In the genomic region with DNA sequence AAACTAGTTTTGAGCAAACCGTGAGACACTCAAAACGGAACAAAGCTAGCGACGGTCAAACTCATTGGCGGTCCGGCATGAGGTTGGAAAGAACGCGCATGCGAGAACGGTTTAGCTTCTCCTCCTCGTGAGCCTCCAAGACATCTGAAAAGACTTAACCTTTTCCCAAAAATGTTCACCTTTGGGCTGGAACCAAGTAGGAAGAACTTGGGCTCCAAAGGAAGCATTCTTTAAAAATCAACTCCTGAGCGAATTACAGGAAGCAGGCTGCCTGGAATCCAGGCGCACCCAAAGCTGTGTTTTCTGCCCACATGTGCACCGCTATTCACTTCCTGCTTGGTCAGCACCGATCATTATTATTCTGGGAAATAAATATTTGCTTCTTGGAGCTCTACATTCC, we compare ENCODE assay signal across 34 mouse cellular contexts. TPM values are rescaled to one million over a fixed set of nuclear protein-coding genes. Genes with fewer than 3 reads are reported as not detected.
"Had no signal": no experiment of that assay in that cellular context is flagged by ENCODE, and none has a peak within 500 bp of the region (broad histone marks: within the 10 kb centered on the region; RNA-seq: fewer than 3 reads in every experiment).

No protein-coding gene starts in this region.

- H3K9ac ChIP-seq: limb, embryonic 12.5 days; limb, embryonic 13.5 days; limb, embryonic 15.5 days; liver, embryonic 12.5 days; liver, embryonic 13.5 days; liver, embryonic 14.5 days; liver, embryonic 15.5 days; liver, postnatal 0 days; lung, embryonic 14.5 days; lung, embryonic 15.5 days; midbrain, embryonic 12.5 days; midbrain, embryonic 15.5 days; neural tube, embryonic 12.5 days had no signal

- H3K27me3 ChIP-seq: limb, embryonic 12.5 days; limb, embryonic 13.5 days; limb, embryonic 15.5 days; liver, embryonic 12.5 days; liver, embryonic 13.5 days; liver, embryonic 15.5 days; lung, embryonic 15.5 days; megakaryocyte, embryonic 14.5 days; midbrain, embryonic 12.5 days; midbrain, embryonic 15.5 days; neural tube, embryonic 12.5 days had no signal

- ATAC-seq: liver, embryonic 12.5 days; liver, postnatal 0 days; lung, postnatal 0 days; midbrain, embryonic 15.5 days; midbrain, embryonic 16.5 days had no signal

- H3K27ac ChIP-seq: limb, embryonic 10.5 days; limb, embryonic 12.5 days; limb, embryonic 13.5 days; limb, embryonic 15.5 days; liver, embryonic 12.5 days; liver, embryonic 13.5 days; liver, embryonic 14.5 days; liver, embryonic 15.5 days; lung, embryonic 15.5 days; macrophage; midbrain, embryonic 10.5 days; midbrain, embryonic 12.5 days; midbrain, embryonic 15.5 days; neural tube, embryonic 12.5 days had no signal

- H3K9me3 ChIP-seq: limb, embryonic 10.5 days; limb, embryonic 12.5 days; limb, embryonic 15.5 days; liver, embryonic 13.5 days; liver, embryonic 15.5 days; lung, embryonic 15.5 days; midbrain, embryonic 10.5 days; midbrain, embryonic 12.5 days; midbrain, embryonic 15.5 days; neural tube, embryonic 12.5 days had no signal

- H3K36me3 ChIP-seq: limb, embryonic 10.5 days; limb, embryonic 12.5 days; limb, embryonic 13.5 days; limb, embryonic 15.5 days; liver, embryonic 12.5 days; liver, embryonic 13.5 days; liver, embryonic 15.5 days; lung, embryonic 15.5 days; midbrain, embryonic 10.5 days; midbrain, embryonic 12.5 days; midbrain, embryonic 15.5 days; neural tube, embryonic 12.5 days had no signal

- H3K4me1 ChIP-seq: limb, embryonic 10.5 days; limb, embryonic 12.5 days; limb, embryonic 13.5 days; limb, embryonic 15.5 days; liver, embryonic 12.5 days; liver, embryonic 13.5 days; liver, embryonic 15.5 days; lung, embryonic 15.5 days; megakaryocyte, embryonic 14.5 days; midbrain, embryonic 10.5 days; midbrain, embryonic 12.5 days; midbrain, embryonic 15.5 days; neural tube, embryonic 12.5 days had no signal

- DNase-seq: left cerebral cortex, postnatal 4 days; liver; liver, embryonic 13.5 days; liver, postnatal 0 days; lung, adult 18-20 months; lung, adult 2 months; lung, embryonic 14.5 days; lung, postnatal 10 days; lung, postnatal 14 days; lung, postnatal 36 days; lung, postnatal 4 days; midbrain, embryonic 14.5 days had no signal

- H3K4me2 ChIP-seq: limb, embryonic 12.5 days; limb, embryonic 13.5 days; limb, embryonic 15.5 days; liver, embryonic 11.5 days; liver, embryonic 12.5 days; liver, embryonic 13.5 days; liver, embryonic 15.5 days; lung, embryonic 14.5 days; lung, embryonic 15.5 days; midbrain, embryonic 12.5 days; midbrain, embryonic 15.5 days; neural tube, embryonic 12.5 days had no signal

- H3K4me3 ChIP-seq: limb, embryonic 10.5 days; limb, embryonic 12.5 days; limb, embryonic 13.5 days; limb, embryonic 15.5 days; liver, embryonic 12.5 days; liver, embryonic 13.5 days; liver, embryonic 15.5 days; lung, embryonic 15.5 days; megakaryocyte, embryonic 14.5 days; midbrain, embryonic 10.5 days; midbrain, embryonic 12.5 days; midbrain, embryonic 15.5 days; myocyte; neural tube, embryonic 12.5 days had no signal

RNA-seq across cellular contexts. Expression of gene Bicc1, which starts 15.8 kb away (rescaled TPM):
- total RNA-seq: megakaryocyte progenitor cell, adult 5-6 weeks; megakaryocyte, adult 5-6 weeks; megakaryocyte-erythroid progenitor cell, adult 5-6 weeks; monocyte, adult 5-6 weeks had no signal
- polyA plus RNA-seq: macrophage had no signal
